Mouse (Mus musculus): ENCODE results near the gene Gucy2d.

The Gucy2d gene

DNA sequence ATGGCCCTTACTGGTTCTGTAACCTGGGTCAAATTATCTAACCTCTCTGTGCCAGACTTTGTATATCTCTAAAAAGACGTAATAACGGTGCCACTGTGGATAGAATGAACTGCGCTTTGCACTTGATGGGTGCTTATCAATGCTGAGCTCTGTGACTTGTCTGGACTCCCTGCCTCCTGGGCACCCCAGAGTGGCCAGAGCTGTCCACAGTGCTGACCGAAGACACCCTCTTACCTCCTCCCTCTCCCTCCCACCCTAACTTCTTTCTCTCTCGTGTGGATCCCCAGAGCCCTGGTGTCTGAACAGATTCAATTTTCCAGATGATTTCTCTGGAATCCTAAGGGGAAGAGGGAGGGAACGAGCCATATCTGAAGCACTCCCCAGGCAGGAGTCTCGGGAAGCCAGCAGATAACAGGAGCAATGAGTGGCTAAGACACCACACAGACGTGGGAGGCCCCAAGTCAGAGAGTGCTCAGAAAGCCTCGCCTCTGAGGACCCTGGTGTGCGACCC, at the start of gene Gucy2d:
Gene Gucy2d, plus strand, starts transcription at position 461 of the 511 bp plus-strand sequence.
- no peak for DNase-seq (ENCODE audit: low read depth)

DNA sequence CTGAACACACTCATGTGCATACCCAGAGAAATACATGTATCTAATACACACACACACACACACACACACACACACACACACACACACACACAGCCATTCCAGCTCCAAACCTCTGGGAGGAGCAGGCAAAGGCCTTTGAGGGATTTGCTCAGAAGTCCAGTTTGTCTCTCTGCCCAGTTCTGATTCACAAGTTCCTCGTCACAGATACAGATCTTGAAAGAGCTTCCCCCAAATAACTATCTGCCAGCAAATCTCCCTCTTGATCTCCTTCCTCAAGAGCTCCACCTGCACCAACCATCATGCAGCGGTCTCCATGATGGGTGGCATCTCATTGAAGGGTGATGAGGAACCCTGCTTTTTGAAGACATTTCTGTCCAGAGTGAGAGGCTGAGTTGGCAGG, 49.7 kb upstream of the Gucy2d start:
- no peak for DNase-seq (ENCODE audit: low read depth)

DNA sequence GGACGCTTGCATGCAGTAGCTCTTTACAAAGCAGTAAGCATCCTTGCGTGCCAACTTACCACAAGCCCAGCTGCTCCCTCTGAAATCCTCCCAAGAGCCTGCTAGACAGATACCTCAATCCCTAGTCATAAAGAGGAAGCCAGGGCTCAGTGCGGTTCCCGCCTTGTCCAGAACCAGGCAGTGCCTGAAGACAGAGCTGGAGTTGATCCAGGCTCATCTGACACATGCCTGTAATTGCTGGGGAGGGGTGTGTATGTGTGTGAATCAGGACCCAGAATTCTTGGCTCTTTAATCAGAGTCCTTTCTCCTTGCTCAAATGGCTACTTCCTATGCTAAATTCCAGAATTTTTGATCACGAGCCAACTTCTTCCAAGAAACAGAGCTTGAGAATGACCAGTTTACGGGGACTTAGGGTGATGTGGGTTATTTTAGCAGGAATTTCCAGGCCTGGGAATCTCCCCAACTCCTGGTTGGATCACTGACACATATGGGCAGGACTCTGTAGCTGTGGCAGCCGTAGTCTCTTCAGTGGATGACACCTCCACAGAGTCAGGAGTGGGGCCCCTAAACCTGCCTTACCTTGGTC, 48.8 kb upstream of the Gucy2d start:
- DNase-seq (ENCODE audit: low read depth) = no peak

DNA sequence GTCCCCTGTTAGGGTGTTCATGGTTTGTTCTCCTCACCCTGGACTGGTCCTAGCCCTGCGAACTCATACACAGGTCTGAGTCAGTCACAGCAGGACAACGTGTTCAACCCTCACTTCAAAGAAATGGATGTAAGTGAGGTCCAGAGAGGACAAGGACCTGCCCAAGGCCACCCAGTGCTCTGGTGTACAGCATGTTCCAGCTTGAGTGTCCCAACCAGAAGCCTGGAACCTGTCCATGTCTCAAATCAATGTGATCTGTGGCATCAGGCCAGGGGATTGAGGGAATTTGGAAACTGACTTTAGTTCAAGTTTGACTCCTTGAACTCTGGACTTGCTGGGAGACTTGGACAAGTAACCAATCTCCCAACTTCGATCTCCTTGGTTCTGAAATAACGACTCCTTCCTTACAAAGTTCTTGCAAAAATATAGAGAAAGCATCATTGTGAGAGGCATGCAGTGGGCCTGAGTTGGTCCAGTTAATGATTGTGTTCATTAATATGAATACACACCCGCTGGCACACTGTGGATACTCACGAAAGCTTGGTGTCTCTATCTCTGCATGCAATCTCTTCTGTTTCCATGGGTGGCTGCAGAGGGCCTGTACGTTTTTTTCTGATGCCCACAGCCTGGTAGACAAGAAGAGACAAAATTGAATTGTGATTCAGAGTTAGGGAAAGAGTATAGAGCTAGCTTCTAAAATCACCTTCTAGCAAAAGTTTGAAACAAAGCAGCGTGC, 47.6 kb upstream of the Gucy2d start:
- DNase-seq (ENCODE audit: low read depth) = no peak

DNA sequence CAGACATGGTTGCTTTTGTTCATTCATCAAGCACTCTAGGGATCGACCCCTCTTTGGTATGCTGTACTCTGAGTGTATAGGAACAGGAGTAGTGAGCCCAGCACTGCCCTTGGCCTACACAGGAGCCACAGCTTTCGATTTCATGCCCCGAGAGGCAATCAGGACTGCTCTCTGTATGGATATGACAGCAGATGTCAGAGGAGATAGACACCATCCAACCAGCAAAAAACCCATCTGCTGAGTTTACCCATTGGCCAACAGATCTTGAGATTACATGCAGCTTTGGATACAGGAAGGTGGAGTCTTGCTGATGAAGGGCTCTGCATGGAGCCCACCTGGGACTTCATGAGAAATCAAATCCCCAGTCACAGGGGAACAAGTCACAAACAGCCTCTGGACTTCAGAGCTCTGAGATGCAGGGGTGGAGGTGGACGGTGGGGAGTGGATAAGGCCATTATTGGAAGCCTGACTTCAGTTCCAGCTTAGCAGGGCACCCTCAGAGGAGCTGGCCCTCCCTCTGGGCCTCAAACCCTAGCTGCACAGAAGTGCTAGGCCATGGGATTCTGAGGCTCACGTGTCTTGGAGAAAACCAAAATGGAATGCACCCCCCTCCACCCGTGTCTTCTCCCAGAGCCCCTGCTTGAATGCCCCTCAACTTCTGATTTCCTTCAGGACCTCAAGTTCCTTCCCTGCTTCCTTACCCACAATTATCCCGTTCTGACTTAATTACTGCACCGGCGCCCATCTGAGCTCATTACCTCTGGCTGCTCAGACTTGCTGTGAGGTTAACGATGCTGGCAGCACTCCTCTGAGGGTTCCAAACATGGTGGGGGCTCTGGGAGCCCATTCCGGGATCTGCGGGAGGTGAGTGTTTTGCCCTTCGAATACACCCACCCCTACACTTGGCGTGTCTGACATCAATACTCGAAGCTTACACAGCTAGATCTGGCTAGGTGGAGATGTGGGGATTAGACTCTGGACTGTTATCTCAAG, 37.3 kb upstream of the Gucy2d start:
- no peak for DNase-seq (ENCODE audit: low read depth)

DNA sequence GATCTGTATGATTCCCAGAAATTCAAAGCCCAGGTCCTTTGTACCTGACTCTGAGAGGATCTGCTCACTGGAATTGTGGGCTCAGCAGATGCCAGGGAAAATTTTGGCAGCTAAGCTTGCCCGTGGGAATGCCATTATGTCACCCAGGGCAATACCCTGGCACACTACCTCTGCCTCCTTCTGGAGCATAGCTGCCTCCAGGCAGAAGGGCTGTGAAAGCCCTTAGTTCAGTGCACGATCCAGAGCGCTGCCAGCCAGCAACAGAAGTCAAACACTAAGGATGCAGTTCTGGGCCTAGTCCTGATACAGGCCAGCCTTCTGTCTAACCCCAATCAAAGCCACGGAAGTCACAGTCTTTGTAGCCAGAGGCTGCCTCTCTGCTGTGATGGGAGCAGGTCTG, 36.2 kb upstream of the Gucy2d start:
- no peak for DNase-seq (ENCODE audit: low read depth)

DNA sequence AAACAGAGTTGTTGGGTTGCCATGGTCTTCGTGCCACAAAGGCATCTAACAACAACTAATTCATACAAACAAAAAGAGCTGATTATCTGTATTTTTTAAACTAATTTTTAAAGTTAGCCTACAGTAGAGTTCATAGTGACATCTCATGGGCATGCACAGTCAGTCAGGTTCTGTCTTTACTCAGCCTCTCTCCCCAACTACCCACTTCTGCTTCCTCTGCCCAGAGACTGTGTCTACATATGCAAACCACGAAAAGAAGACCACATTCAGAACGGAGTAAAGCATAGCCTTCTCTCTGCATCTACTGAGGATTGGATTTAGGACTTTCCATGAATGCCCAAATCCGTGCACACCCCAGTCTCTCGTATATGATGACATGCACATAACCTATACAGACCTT, 32.6 kb upstream of the Gucy2d start:
- DNase-seq (ENCODE audit: low read depth) = no peak

DNA sequence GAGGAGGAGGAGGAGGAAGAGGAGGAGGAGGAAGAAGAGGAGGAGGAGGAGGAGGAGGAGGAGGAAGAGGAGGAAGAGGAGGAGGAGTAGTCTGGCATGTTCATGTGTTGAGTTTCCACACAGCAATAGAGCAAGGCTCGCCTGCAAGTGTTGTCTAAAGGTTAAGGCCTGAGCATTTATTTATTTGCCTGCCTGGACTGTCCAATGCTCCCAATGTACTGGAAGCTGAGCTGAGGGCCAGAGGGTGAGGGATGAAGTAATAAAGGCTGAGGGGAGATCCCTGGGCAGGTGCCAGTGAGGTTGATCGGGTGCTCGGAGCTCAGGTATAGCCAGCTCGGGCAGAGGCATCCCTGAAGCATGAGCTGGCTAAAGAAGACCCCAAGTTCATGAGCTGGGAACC, 27.1 kb upstream of the Gucy2d start:
- DNase-seq (ENCODE audit: low read depth) = no peak

DNA sequence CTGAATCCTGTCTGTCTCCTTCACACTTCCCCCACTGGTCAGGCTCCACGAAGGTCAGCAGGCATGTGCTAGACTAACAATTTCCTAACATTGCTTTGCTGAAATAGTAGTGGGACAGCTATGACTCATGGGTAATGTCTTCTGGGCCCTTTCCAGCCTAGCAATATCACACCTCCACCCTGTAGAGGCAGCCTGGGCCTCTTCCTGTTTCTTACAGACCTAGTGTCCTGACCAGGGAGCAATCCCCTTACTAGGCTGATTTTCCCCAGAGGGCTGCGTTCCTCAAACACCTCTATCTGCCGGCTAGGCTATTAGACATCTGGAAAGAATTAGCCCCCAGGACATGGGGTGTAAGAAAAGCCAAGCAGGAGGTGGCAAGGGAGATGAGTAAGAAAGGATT, 24.7 kb upstream of the Gucy2d start:
- no peak for DNase-seq (ENCODE audit: low read depth)

DNA sequence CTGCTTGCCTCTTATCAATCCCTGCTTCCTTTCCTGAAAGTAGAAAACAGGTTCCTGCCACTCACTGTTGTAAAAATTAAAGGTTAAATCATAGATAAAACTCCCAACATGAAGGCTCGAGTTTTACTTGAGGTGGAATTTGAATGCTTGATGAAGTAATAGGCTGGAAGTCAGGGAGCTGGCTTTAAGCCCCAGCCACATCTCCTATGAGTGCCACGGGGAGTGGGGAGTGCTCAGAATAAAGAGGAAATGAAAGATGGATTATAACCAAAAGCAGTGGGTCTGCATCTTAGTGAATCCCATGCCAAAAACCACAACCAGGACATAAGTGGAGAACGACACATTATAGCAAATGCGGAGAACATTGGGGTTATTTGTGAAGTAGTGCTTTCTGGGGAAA, 24.2 kb upstream of the Gucy2d start:
- no peak for DNase-seq (ENCODE audit: low read depth)

DNA sequence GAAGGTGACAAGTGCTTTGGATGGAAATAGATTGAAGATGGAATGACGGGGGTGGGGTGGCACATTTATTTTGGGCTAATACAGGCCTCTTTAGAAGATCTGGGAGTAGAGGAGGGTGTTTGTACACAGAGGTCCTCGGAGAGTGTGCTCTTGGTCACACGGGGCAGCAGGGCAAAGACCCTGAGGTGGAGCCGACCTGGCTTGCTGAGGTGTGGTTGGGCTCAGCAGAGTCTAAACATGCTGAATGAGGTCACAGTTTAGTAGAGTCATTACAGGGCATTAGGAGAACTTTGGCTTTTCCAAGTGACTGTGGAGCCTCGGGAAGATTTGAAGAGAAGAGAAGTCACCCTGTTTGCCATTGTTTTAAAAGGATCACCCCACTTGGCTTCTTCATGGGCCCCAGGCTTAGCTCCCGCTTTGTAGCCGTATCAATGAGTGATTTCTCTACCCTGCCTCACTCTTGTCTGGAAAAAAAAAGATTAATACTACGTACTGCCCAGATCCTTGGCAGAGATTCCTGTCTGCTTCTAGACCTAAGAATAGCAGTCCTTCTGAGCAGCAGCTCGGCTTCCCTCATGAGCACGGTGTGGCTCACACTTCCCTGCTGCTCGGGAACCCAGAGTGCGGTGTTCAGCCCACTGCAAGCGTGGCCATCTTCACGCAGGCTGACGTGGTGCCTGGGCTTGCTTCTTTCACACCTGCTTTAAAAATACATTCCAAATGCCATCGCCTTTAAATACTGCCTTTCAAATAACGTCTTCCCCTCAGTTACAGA, 22.0 kb upstream of the Gucy2d start:
- no peak for DNase-seq (ENCODE audit: low read depth)

DNA sequence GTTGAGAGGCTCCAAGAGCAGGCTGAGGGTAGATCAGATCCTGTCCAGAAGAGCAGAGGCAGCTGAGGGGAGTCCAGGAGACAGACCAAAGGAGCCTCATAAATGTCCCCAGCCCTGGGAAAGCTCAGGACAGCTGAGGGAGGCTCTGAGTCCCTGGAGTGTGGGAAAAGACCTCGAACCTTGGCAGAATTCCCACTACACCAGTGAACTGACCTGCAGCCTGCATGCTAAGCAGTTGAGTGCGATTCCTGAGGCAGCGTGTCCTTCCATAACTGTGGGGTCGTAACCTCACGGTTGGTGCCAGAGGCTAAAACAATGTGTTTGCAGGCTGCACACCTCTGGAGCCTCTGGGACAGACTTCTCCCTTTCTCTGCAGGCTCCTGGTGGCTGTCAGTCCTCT, 20.9 kb upstream of the Gucy2d start:
- DNase-seq (ENCODE audit: low read depth) = no peak

DNA sequence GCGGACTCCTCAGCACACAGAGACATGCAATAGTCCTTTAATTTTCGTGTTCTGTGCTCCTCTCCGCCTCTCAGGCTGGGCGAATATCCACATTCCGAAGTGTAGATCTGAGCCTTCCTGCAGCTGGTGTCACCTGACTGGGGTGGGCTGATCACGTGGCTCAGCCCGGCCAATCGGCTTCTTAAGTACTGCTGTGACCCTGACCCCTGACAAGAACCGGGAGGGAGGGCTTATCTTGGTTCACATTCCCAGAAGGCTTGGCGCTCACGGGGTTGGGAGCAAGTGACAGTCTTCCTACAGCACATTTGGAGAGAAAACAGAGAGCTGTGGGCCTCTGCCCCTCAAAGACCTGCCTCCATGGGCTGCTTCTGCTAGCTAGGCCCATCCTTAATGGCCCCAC, 16.7 kb upstream of the Gucy2d start:
- DNase-seq (ENCODE audit: low read depth) = no peak

DNA sequence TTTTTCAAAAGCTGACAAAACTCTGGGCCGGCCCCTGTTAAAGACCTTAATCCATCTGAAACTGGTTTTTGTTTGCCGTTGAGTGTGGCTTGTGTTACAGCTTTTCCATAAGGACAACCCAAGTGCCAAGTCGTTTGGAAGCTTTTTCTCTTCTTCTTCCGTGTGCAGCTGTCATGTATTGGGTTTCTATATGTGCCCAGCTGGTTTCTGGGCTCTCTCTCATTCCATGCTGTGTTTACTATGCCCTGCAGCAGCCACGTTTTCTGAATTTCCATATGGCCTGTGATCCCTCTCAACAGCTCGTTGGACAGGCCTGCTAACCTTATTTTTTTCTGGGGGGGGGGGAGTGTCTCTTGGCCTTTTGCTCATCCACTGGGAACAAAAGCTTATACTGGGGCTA, 15.8 kb upstream of the Gucy2d start:
- DNase-seq (ENCODE audit: low read depth) = no peak

DNA sequence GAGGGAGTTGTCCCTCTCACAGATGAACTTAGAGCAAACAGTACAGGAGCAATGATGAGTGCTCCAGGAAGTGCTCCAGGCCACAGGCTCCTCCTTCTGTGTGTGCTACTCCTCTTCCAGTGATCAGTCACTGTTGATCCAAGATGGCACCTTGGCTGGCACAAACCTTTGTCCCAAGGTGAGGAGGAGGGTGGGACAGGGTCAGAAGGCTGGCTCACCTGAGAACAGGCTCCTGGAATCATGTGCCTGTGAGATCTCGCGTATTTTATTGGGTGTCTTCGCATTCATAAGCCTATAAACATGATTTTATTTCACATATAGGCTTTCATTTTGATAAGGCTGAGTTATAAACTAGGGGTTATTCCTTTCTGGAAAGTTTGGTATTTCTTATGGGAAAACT, 14.7 kb upstream of the Gucy2d start:
- no peak for DNase-seq (ENCODE audit: low read depth)

DNA sequence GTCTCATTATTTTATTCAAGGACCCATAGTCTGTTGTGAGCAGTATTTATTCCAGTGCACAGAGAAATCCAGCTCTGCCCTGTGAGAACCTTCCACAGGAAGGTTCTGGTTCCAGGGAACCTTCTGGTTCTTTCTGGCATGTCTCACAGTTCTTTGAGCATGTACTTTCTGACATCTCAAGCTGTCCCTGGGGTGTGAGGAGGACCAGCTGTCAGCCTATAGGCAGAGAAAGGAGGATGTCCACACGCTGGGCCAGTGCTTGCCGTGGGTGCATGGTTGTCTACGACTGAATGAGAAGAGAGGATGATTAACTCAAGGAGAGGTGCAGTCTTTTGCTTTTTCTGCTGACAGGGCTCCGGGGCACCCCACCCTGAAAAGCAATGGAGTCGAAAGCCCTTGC, 13.6 kb upstream of the Gucy2d start:
- no peak for DNase-seq (ENCODE audit: low read depth)

DNA sequence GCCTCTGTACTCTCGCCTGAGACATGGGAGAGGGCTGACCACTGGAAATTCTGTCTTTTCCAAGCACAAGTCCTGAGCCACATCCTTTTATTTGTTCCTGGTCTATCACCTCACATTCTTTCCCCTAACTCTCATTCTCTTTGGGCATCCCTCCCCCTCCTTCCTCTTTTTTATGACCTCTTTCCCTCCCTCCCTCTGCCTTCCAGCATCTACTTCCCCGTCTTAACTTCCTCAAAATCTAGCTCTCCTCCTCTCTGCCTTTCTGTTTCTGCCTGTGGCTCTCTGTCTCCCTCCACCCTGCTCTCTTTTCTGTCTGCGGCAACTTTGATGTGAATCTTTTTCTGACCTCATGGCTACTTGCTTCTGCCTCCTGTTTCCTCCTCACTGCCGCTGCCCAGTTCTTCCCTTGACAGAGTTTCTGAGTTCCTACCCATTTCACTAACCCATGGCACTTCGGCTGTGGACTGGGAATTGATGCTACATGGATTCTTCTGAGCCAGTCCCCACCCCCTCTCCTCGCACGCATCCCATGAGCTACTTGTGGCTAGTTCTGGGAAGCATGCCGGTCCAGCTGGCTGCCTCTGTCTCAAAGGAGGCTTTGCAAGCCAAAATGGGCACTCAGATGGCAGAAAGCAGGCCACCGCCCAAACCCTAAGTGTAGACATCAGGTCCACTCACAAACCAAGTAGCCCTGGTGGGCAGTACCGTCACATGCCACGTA, 12.9 kb upstream of the Gucy2d start:
- no peak for DNase-seq (ENCODE audit: low read depth)

DNA sequence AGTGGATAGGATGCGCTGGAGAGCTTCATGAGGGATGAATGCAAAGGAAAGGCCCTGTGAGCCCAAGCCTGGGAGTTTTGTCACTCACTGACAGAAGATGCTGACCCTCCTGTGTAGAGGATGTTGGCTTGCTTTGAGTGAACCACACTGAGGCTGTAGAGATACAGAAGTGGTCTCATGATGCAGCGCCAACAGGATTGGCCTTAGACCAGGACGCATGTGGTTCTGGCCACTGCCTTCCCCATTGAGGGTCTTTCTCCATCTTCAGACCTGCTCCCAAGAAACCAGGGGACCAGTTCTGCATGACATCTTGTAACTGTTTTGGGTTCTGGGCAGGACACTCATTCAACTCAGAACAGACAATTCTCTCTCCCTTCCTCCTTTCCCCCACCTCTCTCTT, 10.6 kb upstream of the Gucy2d start:
- no peak for DNase-seq (ENCODE audit: low read depth)

DNA sequence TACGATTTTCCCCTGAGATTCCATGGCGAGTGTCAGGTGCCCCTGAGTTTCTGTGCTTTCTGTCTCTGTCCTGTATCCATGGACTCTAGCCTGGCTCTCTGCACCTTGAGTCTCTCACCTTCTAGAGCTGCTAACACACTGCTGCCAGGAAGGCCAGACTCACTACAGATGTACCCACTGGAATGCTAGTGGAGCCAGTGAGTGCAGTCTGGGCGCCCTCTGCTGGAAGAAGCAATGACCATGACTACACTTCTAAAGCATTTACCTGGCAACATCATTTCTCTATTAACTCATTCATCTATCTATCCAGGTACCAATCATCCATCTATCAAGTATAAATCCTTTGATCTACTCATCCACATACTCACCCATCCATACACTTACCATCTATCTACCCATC, 9.4 kb upstream of the Gucy2d start:
- DNase-seq (ENCODE audit: low read depth) = peak; percentile 45

DNA sequence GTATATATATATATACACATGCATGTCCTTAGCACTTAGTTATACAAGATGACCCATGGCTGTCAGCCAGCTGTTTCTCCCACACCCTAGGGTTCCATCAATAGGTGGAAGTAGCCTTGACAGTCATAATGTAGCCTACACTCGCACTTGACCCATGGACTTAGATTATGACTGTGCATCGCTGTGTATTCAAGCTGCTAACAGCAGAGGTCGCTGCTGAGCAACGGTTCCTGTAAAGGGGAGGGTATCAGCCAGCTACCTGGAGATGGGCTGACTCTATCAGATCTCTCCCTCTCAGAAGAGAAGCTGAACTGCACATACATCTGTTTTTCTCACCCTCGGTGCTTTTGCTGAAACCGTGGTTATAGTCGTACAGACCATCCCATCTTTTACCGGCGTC, 2.6 kb upstream of the Gucy2d start:
- peak; percentile 70 for DNase-seq (ENCODE audit: low read depth)

DNA sequence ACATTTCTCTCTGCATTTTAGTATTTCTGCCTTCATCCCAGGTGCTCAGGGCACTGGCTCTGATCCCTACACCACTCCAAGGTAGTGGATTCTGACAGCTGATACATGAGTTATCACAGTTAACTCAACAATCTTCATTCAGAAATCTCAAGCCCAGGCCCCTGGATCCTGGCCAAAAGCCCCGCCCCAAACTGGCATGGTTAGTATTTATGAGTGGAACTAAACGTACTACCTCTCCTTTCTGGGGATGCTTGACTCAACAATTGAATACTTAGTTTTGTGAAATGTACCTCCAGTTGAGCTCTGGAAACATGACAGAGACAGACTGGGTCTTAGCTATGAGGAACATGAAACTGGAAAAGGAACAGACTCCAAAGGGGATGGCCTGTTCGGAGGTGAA, 6.7 kb downstream of the Gucy2d start:
- no peak for DNase-seq (ENCODE audit: low read depth)
